Mouse (Mus musculus) stomach, postnatal 0 days (tissue): ENCODE measurements around the gene Plpp4. TPM values are rescaled to one million over a fixed set of nuclear protein-coding genes. Genes with fewer than 3 reads are reported as not detected.

Experiments
- ATAC-seq: fragments of 200-750 bp; cut with Nextera tagmentation; 2 replicates; pipeline ENCODE4 v1.8.0; 2017; ENCODE audit not compliant: low FRiP score, low TSS enrichment
- DNase-seq: peaks from one replicate; pipeline ENCODE4 v3.0.0-alpha.2; 2016; ENCODE audit warnings: low spot score
- H3K27ac ChIP-seq: fragments of 300-500 bp; sonication (generic); replicated peaks from 2 replicates; pipeline ENCODE4 v1.5.1; 2014; ENCODE audit warnings: mild to moderate bottlenecking, control low read depth
- H3K27me3 ChIP-seq: fragments of 300-500 bp; sonication (generic); 2 replicates; pipeline ENCODE4 v1.6.1; 2014; ENCODE audit warnings: low read length; ENCODE audit not compliant: control insufficient read depth, insufficient read depth
- H3K36me3 ChIP-seq: fragments of 300-500 bp; sonication (generic); 2 replicates; pipeline ENCODE4 v1.6.1; 2014; ENCODE audit warnings: low read length, mixed read lengths; ENCODE audit not compliant: control insufficient read depth, insufficient read depth
- H3K4me1 ChIP-seq: fragments of 300-500 bp; sonication (generic); replicated peaks from 2 replicates; pipeline ENCODE4 v1.6.1; 2014; ENCODE audit warnings: antibody characterized with exemption; ENCODE audit not compliant: control insufficient read depth, insufficient read depth
- H3K4me2 ChIP-seq: fragments of 300-500 bp; sonication (generic); replicated peaks from 2 replicates; pipeline ENCODE4 v1.6.1; 2014; ENCODE audit warnings: low read depth, mild to moderate bottlenecking, control low read depth, moderate library complexity
- H3K4me3 ChIP-seq: fragments of 300-500 bp; sonication (generic); 2 replicates; pipeline ENCODE4 v1.5.1; 2014; ENCODE audit warnings: low read depth, low read length, control low read depth
- H3K9ac ChIP-seq: fragments of 300-500 bp; sonication (generic); 2 replicates; pipeline ENCODE4 v1.6.1; 2014; ENCODE audit warnings: mild to moderate bottlenecking, low read length, control low read depth, mixed read lengths
- H3K9me3 ChIP-seq: fragments of 300-500 bp; sonication (generic); 2 replicates; pipeline ENCODE4 v1.6.1; 2016; ENCODE audit warnings: low read length; ENCODE audit not compliant: control insufficient read depth
- CTCF ChIP-seq: IDR thresholded peaks from 2 replicates; pipeline ENCODE4 v1.5.1; 2016; ENCODE audit warnings: antibody characterized with exemption, low read depth, mild to moderate bottlenecking, moderate library complexity
- EP300 ChIP-seq: optimal IDR thresholded peaks from 2 replicates; pipeline ENCODE3; 2016; ENCODE audit warnings: antibody characterized with exemption
- WGBS: fragments of 180-500 bp; shearing (Covaris S2); extraction: QIAGEN DNeasy Blood & Tissue Kit; methylation state at CpG from one replicate; pipeline ENCODE4 v1.1.7; 2014; 5-methylcytosine and 5-hydroxymethylcytosine counted together
- polyA plus RNA-seq: library from polyadenylated mRNA; unstranded; fragments of >200 nt; fragmentation: Nextera tagmentation; extraction: Ambion mirVana; gene quantifications from 2 replicates; pipeline ENCODE4 v1.2.1, GENCODE M21; 2015

Plpp4 gene
- polyA plus RNA-seq, 1 experiment from 2014 or later = 0.99 TPM

DNA sequence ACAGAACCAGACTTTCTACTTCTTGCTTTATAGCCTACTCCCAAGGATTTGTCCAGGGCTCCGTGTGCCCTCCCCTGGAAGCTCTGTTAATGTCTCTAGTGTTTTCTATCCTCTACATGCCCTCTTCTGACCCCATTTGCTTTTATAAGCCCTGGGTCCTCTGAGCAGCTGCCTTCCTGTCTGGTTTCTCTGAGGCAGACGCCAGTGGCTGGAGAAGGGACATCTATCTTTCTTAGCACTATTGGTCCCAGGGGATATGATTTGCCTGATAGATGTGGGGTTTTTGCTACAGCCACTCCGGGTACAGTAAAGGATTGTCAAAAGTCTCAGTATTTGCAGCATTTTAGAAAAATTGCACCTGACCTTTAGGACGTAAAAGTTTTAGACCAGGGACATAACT is 46.5 kb downstream of the Plpp4 start:
- no peak for DNase-seq
- Histone ChIP-seq H3K9me3 (no peaks in the 10 kb centered on the region), H3K4me3 (no peak overlapping the region), H3K27ac (no peak overlapping the region), H3K4me1 (no peaks in the 10 kb centered on the region), H3K36me3 (no peaks in the 10 kb centered on the region), H3K9ac (no peak overlapping the region), H3K4me2 (no peak overlapping the region), H3K27me3 (no peaks in the 10 kb centered on the region)
- TF ChIP-seq EP300 (no peak), CTCF (no peak)
- 56% methylated on average over 4 of the region's 4 CpGs for WGBS
- no peak for ATAC-seq

GRCm38 (mm10) chr7:129307042-129307825 is 50.4 kb downstream of the Plpp4 start:
- TF ChIP-seq CTCF (peak; percentile 81), EP300 (no peak)
- no peaks in the 10 kb centered on the region for H3K36me3 ChIP-seq
- ATAC-seq (peak; percentile 49; the same call in 1 of the 2 replicates), DNase-seq (peak; percentile 47)
- no peak overlapping the region for H3K9ac ChIP-seq
- WGBS = 25% methylated on average over 13 of the region's 13 CpGs
- no peak overlapping the region for H3K4me2 ChIP-seq
- H3K4me1 ChIP-seq = no peaks in the 10 kb centered on the region
- no peak overlapping the region for H3K27ac ChIP-seq
- no peaks in the 10 kb centered on the region for H3K9me3 ChIP-seq
- H3K4me3 ChIP-seq = no peak overlapping the region
- H3K27me3 ChIP-seq = no peaks in the 10 kb centered on the region

DNA sequence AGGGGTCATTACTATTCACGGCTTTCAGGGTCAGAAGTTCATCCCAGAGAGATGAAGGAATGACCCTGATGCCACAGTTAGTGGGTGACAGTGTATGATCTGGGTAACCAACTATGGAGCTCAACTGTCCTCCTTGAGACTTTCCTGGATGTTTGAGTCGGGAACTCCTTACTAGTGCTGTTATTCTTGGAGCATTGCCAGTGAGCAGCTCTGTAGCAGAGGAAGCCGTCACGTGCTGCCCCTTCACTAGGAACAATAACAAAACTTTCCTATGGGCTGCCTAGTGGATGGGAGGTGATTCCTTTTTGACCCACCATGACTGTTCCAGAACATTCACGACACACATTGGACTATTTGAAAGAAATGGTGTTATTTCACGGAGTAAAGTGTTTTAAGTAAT is 51.8 kb downstream of the Plpp4 start:
- TF ChIP-seq CTCF (no peak), EP300 (no peak)
- peak; percentile 40; the same call in 1 of the 2 replicates for ATAC-seq
- no peak overlapping the region for H3K4me3 ChIP-seq
- H3K36me3 ChIP-seq = no peaks in the 10 kb centered on the region
- H3K4me2 ChIP-seq = no peak overlapping the region
- DNase-seq = no peak
- WGBS = 31% methylated on average over 6 of the region's 6 CpGs
- H3K4me1 ChIP-seq = no peaks in the 10 kb centered on the region
- no peaks in the 10 kb centered on the region for H3K9me3 ChIP-seq
- no peak overlapping the region for H3K9ac ChIP-seq
- no peaks in the 10 kb centered on the region for H3K27me3 ChIP-seq
- H3K27ac ChIP-seq = no peak overlapping the region

GRCm38 (mm10) chr7:129312521-129312920 is 55.7 kb downstream of the Plpp4 start:
- ATAC-seq (no peak), DNase-seq (no peak)
- Histone ChIP-seq H3K4me1 (no peaks in the 10 kb centered on the region), H3K9me3 (no peaks in the 10 kb centered on the region), H3K4me2 (no peak overlapping the region), H3K36me3 (no peaks in the 10 kb centered on the region), H3K27ac (no peak overlapping the region), H3K9ac (no peak overlapping the region), H3K4me3 (no peak overlapping the region), H3K27me3 (no peaks in the 10 kb centered on the region)
- 64% methylated on average over 6 of the region's 6 CpGs for WGBS
- TF ChIP-seq CTCF (no peak), EP300 (no peak)

GRCm38 (mm10) chr7:129313969-129314368 is 57.1 kb downstream of the Plpp4 start:
- WGBS = 35% methylated on average over 2 of the region's 2 CpGs
- no peak overlapping the region for H3K27ac ChIP-seq
- no peak overlapping the region for H3K9ac ChIP-seq
- H3K4me3 ChIP-seq = no peak overlapping the region
- no peak overlapping the region for H3K4me2 ChIP-seq
- H3K4me1 ChIP-seq = no peaks in the 10 kb centered on the region
- H3K27me3 ChIP-seq = no peaks in the 10 kb centered on the region
- no peak for DNase-seq
- H3K36me3 ChIP-seq = no peaks in the 10 kb centered on the region
- TF ChIP-seq EP300 (no peak), CTCF (no peak)
- no peak for ATAC-seq
- no peaks in the 10 kb centered on the region for H3K9me3 ChIP-seq

GRCm38 (mm10) chr7:129340096-129340495 is 83.3 kb downstream of the Plpp4 start:
- no peak for DNase-seq
- no peak for TF ChIP-seq EP300
- no peak for TF ChIP-seq CTCF
- 93% methylated on average over 3 of the region's 3 CpGs for whole genome bisulfite sequencing

More at GRCm38 (mm10) chr7:129340096-129340495, 83.3 kb downstream of the Plpp4 start:
- Histone ChIP-seq H3K27ac (no peak overlapping the region), H3K27me3 (no peaks in the 10 kb centered on the region), H3K4me3 (no peak overlapping the region), H3K9ac (no peak overlapping the region), H3K4me2 (no peak overlapping the region), H3K4me1 (no peaks in the 10 kb centered on the region), H3K9me3 (no peaks in the 10 kb centered on the region), H3K36me3 (no peaks in the 10 kb centered on the region)
- ATAC-seq = no peak
